Mouse (Mus musculus): Measurements from ENCODE around the gene Uba3.

The Uba3 gene

DNA sequence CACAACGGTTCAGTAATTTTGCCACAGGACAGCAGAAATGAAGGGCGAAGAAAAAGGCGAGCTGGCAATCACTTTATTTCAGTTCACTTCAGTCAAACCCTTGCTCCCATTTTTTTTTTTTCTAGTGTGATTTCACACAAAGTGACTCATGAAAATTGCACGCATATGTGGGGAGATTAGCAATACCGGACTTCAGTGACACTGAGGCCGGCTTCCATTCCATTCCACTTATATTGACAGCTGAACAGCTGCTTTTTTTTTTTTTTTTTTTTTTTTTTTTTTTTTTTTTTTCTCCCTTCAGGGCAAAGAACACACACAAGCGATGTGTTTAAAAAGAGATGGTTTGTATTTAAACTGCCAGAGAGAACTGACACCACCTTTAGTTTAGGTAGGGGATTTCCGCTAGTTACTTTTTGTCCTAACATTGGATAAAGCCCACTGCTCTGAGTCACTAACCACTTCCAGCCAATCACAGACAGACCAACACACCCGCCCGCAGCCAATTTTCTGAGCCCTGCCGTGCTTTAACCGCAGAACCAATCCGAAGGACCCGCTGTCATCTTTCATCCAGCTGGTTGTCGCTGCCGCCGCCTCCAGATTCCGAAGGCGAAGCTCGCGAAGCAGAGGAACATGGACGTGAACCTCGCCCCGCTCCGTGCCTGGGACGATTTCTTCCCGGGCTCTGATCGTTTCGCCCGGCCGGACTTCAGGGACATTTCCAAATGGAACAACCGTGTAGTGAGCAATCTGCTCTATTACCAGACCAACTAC, 4.9 kb upstream of the Uba3 start, which contains the start of gene Arl6ip5:
Gene Arl6ip5, plus strand, starts transcription at position 499 of the 771 bp plus-strand sequence.
- DNase-seq = peak; percentile 93

DNA sequence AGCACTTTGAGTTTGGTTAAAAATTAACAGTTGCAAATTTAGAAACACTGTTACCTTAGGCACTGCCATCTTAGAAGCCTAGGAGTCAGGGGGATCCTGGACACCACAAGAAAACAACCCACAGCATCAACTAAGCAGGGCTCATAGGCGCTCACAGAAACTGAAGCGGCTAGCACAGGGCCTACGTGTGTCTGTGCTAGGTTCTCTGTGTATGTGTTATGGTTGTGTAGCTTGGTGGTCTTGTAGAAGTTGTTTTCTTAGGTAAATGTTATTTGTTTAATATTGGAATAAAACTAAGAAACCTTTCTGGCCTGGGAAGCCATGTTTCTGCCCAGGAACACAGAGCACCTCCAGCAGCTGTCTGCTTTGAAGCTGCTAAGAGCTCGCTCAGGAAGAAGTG, 4.3 kb upstream of the Uba3 start:
- DNase-seq = no peak

DNA sequence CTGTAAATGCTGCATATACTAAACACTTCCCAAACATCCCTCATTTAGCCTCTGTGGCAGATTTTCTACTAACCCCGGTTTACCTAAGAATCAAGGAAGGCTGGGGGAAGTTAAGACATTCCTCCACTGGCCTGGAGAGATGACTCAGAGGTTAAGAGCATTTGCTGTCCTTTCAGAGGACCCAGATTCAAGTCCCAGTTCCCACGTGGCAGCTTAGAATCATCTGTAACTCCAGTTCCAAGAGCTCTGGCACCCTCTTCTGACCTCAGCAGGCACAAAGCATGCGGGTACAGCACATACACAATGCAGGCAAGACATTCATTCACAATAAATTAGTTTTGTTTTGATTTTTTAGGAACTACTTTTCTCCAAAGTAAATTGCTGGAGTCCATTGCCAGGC, 3.8 kb upstream of the Uba3 start:
- DNase-seq = no peak

DNA sequence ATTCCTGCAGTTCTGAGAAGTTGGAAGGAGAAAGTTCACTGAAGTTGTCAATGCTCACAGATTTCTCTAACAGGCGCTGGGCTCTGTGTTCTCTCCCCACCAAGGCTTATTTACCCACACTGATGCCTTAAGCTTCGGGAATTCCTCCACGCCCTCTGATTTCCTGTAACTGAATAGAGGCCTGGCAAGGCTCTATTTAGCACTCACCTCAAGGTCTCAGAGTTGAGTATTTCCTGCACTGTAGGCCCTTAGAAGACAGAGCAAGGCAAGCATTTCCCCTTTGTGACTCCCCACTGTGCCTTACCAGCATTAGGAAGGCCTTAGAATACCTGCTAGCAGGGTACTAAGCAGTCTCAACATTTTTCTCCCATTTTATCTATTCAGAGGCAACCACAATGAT, 3.0 kb upstream of the Uba3 start:
- no peak for DNase-seq

DNA sequence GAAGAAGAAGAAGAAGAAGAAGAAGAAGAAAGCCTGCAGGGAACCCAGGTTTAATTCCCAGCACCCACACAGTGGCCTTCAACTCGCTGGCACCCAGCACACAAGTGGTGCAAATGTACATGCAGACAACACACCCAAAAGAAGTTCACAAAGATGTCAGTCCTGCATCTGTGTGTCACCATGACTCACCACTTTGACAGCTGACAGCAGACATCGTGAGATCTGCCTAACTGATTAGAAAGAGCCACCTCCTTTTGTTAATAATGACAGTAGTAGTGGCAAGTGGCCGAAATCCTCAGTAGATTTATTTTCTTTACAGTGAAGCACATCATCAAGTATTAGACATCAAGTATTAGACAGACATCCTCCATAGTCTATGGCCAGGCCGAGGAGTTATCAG, 1.6 kb upstream of the Uba3 start:
- DNase-seq = no peak

DNA sequence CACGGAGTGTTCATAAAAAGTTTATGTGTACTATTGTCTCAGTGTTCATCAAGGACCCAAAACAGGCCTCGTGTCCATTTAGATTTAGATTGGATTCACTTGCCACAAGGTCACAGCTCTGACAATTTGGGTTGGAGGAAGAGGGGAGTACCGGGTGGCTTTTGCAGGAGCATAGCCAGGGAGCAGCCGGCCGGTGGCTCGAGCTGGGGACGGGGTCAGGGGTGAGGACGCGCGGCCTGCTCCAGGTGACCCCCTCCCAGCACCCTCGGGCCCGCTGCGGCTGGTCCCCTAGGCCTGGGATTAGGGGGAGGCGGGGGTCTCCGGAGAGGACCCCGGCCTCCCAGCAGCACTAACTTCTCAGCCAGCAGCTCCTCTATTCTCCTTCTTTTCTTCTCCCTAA, 495 bp downstream of the Uba3 start:
- DNase-seq = peak; percentile 58

DNA sequence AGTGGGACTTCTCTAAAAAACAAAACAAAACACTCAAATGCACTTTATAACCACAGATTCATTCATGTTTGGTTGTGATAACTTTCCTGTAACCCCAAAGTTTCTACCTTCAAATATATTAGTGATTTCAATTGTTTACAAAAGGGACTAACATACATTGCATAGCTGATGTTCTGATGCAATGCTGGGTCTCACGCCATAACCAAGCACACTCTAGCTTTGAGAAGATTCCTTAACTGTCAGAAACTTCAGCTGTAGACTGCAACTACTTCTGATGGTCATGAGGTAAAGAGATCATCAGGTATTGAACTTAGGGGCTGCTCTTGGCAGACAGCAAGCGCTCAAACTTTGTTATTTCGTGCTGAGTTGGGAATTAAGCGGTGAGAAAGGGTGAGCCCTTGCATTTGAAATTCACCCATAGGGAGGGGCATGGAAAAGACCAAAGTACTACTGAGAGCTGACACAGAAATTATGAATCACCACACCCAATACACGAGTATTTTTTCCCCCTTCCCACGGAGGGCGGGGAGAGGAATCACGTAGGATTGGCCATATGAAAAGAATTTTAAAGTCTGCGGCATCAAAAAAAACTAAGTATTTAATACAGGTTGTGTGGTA, 1.1 kb downstream of the Uba3 start:
- no peak for DNase-seq

DNA sequence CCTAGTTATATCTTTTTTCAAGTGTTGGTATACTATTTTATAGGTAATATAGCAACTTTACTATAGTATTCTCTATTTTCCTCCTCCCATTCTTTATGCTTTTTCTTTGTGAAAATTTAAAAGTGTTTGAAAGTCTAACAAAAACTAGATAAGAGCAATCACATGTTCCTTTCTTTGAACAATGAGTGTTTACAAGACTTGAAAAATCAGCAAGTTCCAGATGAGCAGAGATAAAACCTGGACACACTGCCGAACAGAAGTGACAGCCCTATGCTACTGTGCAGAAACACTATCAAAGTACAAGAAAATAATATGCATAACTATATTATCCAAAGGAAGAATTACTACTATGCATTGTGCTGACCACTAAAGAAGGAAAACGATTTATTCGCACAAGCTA, 3.0 kb downstream of the Uba3 start:
- no peak for DNase-seq

DNA sequence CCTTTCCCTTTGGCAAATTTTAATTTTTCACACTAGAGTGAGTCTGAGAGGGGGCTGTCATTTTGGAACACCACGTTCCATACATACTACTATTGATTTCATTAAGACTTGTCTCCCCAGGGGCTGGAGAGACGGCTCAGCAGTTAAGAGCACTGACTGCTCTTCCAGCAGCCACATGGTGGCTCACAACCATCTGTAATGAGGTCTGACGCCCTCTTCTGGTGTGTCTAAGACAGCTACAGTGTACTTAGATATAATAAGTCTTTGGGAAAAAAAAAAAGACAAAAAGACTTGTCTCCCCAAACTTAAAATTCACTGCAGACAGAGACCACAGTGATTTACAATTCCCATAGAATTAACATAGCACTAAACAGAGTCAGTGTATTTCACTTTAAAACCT, 5.0 kb downstream of the Uba3 start:
- DNase-seq = no peak

DNA sequence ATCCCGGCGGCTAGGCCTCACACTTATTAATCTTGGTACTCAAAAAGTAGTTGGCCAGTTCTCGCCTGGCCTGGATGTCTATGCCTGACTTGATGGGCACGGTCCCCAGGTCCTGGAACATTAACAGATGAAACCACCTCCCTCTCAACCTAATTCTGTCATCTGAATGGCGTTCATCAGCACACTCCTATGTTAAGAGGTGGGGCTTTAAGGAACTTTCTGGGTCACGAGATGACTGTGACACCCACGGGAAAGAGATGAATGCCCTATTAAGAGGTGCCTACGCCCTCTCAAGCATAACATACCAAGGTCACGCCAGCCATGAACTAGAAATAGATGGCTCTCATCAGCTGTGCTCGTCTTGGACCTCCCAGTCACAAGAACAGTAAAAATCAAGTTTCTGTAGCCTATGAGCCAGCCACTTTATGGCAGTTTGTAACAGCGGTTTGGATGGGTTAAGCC, 26.0 kb downstream of the Uba3 start:
- no peak for DNase-seq

DNA sequence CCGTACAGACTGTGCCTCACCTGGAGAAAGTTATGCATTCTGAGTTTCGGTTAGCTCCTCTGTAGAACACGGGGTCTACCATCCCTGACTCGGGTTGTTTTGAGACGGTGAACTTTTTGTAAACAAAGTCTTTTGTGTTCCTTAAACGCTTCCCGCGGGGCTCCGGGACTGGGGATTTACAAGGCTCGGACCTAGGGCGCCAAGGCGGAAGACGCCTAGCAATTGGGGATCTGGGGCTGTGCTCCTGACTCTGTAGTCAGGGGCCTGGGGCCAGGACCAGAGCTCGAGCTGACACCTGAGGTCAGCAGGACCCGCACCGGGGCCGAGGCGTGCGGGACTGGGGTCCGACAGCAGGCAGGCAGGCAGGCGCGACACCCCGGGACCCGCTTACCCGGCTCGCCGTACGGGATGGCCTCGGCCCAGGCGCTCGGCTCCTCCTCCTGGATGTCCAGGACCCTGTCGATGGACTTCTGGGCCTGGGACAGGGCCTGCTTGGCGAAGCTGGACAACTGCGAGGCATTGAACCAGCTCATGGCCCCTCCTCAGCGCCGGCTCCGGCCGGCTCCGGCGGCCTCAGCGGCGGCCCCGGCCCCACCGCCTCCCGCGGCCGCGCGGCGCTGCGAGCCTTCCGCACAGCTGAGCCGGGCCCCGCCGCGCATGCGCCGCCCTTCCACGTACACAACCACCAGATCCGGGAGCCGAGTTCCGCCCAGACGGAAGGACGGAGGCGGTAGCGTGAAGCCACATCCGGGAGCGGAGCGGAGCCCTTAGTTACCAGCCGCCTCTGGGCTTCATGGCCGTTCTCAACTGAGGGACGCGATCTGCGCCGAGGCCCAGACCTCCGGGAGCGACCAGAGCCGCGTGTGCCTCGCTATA, 26.7 kb downstream of the Uba3 start, which contains the start of gene Tmf1:
Gene Tmf1, minus strand, starts transcription at position 632 of the 876 bp plus-strand sequence.
- DNase-seq = peak; percentile 98

DNA sequence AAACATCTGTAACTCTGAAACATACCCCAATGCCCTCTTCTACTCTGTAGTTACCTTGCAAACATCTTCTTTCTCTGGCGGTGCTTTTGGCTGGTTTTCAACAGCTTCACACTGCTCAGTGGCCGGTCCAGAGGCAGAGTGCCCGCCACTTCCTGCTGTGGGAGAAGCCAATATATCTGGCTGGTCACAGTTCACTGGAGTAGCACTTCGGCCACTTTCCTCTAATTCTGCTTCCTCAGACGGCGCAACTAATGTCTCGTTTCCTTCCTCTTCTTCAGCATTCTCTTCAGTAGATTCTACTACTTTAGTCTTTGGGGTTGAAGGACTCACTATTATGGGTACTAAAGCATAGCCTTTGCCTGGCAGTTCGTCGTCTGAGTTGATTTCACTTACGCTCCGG, 29.7 kb downstream of the Uba3 start:
- DNase-seq = peak; percentile 62

DNA sequence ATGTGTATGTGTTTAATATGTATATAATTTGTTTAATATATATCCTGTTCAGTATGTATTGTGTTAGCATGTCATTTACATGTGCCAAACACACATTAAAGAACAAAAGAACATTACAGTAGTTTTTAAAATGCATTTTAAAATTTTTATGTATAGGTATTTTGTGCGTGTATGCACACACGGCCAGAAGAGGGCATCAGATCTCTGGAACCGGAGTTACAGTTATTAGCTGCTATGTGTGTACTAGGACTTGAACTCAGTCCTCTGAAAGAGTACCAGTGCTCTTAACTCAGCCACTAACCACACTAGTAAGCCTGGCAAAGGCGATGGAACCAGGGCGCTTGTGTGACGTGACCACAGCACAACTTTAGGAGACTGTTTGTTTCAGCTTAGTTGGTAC, 55.3 kb downstream of the Uba3 start:
- no peak for DNase-seq

DNA sequence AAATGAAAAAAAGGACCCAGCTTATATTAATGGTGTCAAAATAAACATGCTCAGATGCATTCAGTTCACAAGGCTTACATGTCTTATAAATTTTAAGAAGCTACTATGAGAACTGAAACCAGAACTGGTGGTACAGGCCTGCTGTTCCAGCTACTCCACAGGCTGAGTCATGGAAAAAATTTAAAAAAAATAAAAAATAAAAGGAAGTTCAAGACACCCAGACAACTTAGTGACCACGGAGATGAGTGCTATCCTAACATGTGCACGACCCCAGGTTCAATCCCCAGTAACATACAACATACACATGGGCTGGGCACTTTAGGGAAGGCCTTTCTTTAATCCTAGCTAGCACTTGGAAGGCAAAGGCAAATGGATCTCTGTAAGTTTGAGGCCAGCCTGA, 55.7 kb downstream of the Uba3 start:
- no peak for DNase-seq

DNA sequence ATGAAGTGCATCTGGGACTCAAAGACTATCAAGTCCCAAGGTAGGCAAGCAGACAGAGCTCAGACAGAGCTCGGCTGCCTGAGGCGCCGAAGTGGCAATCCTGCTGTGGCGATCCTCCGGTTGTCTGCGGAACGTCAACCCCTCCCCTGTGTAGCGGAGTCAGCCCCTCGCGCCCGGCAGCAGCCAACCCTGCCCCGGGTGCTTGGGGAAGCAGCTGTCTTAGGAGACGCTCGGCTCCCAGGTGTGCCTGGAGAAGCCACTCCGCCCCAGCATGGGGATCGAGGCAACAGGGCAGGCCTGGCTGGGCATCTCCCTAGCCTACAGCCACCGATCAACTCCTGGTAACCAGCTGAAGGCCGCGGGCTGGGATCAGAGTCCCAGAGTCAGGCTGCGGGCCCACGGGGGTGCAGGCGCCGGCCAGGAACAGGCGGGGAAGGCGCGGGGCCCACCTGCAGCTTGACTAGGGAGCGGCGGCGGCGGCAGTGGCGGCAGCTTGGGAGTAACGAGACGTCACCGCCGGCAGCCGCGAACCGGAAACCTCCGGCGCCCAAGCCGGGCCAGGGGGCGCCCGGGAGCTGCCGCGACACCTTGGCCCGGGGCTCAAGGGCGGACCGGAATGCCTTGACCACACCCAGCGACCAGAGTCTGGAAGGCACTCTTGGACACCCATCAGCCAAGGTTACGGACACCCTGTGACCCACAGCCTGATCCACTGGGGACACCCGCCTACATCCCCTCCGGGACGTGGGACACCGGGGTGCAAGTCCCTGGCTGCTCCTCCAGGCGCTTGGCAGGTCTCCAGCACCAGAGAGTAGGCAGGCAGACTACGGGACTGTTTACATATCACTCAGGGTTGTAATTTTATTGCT, 56.8 kb downstream of the Uba3 start, which contains the start of gene Eogt:
Gene Eogt, minus strand, starts transcription at position 800 of the 869 bp plus-strand sequence.
- DNase-seq = peak; percentile 91

DNA sequence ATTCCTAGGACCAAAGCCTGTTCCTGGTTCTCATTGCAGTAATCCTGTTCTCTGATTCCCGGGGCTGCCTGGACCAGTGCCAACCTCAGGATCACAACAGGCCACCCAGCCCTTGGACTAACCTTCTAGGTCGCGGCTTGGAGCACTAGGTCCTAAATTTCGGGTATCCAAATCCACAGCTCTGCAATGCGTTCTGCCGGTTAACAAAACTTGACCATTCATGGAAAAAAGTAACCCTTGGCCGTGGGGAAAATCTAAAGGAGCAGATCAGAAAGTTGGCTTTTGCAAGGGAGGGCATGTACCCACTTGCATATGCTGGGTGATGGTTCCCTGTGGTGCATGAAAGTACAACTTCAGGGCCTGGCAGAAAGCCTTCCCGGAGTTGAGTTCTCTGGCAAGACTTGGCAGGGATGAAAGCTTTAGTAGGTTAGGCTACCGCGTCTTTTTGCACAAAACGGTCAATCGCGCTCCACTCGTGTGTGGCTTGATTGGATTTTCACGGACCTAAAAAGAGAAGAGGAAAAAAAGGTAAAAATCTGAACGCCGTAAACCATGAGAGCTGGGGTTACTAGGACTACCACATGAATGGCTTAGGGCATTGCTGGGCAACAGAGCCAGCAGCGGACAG, 57.6 kb downstream of the Uba3 start:
- peak; percentile 84 for DNase-seq

DNA sequence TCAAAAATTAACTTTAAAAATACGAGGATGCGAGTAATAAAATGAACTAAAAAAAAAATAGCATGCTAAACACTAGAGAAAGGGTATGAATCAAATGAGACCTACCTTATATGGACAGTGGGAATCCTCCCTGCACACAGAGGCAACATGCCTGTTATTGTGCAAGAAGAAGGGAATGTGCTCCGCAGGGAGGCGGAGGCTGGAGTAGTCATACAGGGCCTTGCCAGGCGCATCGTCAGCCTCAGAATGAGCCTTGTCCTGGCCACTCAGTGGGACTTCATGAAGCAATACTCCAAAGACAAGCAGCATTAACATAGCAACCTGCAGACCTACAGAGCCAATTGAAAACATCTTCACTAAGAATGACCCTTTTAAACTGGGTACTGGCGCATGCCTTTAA, 60.3 kb downstream of the Uba3 start:
- DNase-seq = peak; percentile 35

DNA sequence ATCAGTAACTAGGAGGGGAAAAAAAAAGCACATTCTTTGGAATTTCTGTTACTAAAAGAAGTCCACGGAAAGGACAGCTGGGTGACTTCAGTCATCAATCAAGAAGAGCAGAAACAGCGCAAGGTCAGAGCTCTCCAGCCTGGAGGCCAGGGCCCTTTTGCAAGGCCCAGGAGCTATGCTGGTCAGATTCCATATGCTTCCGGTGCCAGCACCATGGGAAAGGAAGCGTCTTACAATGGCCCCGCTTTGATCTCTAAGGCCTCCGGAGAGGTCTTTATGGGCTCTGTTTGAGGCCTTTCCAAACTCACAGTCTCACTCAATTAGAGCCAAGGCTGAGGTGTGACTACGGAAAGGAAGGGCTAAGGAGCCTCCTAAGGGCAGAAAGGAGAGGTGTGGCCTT, 61.1 kb downstream of the Uba3 start:
- peak; percentile 79 for DNase-seq

DNA sequence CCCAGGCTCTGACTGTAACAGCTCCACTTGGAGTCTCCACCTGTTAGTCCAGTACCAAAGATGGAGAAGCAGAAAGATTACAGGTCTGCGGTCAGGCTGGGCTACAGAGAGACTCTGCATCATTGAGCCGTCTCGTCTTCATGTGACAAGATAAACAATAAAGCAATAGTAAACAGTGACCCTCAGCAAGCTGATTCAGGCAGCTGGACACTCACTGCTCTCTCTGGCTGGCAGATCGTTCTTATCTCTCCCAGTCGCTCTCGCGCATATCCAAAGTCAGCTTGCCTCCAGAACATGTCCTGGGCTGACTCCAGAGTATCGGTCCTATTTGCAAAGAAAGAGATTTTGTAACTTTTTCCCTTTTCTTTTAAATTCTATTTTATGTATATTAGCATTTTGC, 62.8 kb downstream of the Uba3 start:
- DNase-seq = no peak

DNA sequence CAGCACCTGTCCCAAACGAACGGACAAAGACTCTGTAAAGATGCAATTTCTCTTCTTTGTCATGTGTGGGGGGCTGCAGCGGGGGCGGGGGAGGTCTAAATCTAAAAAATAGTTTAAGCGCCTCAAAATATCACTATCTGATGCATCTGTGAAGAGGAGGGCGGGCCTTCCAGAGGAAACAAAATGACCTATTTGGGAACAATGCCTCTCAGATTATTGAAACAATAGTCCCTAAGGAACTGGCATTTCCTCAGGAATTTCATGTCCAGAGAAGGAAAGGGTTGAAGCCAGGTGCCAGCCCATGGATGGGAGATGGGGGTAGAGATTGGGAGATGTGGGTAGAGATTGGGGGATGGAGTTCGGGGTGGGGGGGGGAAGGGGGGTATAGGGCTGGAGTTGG, 63.6 kb downstream of the Uba3 start:
- peak; percentile 22 for DNase-seq

Measured in kidney, postnatal 10 days (tissue).